Mouse (Mus musculus): Measurements from ENCODE around the gene Pla2g4f. TPM values are rescaled to one million over a fixed set of nuclear protein-coding genes. Genes with fewer than 3 reads are reported as not detected.

Pla2g4f gene
- polyA plus RNA-seq (2012; rRNA removed): 9.4 and 9.8 TPM in 2 replicates

DNA sequence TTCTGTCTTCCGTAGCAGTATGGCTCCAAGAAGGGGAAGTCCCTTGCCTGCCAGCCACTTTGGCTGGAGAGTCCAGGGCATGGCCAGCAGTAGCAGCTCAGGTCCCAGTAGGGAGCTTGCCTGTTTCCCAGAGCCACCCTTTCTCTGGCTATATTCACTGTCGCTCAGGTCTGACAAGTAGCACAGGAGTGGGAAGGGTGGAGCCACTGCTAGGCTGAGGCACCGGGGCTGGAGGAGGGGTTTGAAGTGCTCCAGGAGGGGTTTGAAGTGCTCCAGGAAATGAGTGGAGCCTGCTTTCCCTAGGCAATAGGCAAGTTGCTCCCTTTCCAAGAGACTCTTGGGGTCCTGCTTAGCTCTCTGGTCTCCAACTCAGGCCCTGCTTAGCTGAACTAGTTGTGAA is at the start of gene Pla2g4f:
TSS of gene Pla2g4f (minus strand) at position 190 of the 400 bp plus-strand sequence.

DNA sequence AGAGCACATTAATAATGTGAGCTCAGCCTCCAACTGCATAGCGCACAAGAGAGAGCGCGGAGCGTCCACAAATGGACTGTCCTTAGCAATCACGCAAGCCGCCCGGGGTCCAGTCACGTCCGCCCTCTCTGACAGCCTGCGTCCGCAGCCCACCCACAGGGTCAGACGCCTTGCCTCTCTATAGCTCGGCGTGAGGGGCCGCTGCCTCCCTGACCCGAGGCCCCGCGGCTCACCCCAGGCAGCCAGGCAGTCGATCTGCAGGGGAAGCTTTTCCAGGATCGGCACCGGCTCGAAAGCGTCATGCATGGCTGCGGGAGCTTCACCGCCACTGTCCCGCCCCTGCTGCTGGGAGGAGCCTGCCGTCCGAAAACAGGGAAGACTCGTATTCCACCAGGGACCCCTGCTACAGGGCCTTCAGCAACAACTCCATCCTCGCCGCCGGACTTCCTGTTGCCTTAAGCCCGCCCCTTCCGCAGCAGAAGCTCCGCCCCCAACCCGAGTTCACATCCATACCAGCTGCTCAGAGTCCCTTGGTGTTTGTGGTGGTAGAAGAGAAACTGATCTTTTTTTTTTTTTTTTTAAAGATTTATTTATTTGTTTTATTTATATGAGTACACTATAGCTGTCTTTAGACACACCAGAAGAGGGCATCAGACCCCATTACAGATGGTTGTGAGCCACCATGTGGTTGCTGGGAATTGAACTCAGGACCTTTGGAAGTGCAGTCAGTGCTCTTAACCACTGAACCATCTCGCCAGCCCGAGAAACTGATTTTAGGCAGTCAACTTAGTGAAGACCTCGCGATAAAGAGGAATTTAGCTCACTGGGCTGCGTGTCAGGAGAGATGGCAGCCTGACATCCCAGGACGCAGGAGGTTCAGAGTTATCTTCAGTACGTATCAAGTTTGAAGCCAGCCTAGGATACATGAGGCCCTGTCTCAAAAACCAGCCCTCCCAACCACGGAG is 39.0 kb upstream of the Pla2g4f start, which contains the start of gene Vps39:
TSS of gene Vps39 (minus strand) at position 456 of the 965 bp plus-strand sequence.

DNA sequence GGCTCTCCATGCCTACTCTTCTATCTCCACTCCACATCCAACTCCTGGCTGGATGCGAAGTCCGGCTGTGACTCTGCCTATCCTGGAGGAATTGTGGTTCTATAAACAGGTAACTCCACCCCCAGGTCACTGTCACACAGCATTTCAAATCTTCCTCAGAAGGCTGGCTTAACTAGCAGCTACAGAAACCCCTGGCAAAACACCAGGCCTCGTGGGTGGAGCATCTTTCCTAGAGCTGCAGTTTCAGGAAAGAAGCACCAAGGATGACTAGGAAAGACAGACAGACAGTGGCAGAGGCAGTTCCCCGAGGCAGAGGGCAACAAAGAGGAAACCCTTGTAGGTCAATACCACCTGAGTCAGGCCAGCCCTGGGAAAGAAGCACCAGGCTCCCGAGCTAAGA is 25.0 kb downstream of the Pla2g4f start, which contains the start of gene Pla2g4d:
TSS of gene Pla2g4d (minus strand) at position 203 of the 400 bp plus-strand sequence.

Other genes starting within 250 kb of the Pla2g4f start
- gene Ehd4, start 159.6 kb downstream of the Pla2g4f start, polyA plus RNA-seq (2012; rRNA removed): 34.8 and 43.9 TPM in 2 replicates
- gene Pla2g4e, start 68.8 kb downstream of the Pla2g4f start, polyA plus RNA-seq (2012; rRNA removed): 0.05 and 0.14 TPM in 2 replicates
- 0.03 and 0.06 TPM in 2 replicates for gene Pla2g4d, start 25.0 kb downstream of the Pla2g4f start, polyA plus RNA-seq (2012; rRNA removed)
- gene Vps39, start 39.0 kb upstream of the Pla2g4f start, polyA plus RNA-seq (2012; rRNA removed): 16.2 and 18.0 TPM in 2 replicates
- gene Ganc, start 89.7 kb upstream of the Pla2g4f start, polyA plus RNA-seq (2012; rRNA removed): 6.9 and 9.2 TPM in 2 replicates
- gene Tmem87a, start 89.9 kb upstream of the Pla2g4f start, polyA plus RNA-seq (2012; rRNA removed): 6.7 and 7.9 TPM in 2 replicates
- gene Capn3, start 141.9 kb upstream of the Pla2g4f start, polyA plus RNA-seq (2012; rRNA removed): 0.49 and 0.53 TPM in 2 replicates
- 44.5 and 46.3 TPM in 2 replicates for gene Zfp106, start 249.7 kb upstream of the Pla2g4f start, polyA plus RNA-seq (2012; rRNA removed)

Data from colon, adult 2 months (tissue).